Mouse (Mus musculus) bone marrow, adult 2 months (tissue): Measurements from ENCODE around the gene Ptbp3.

ENCODE experiments used
- CTCF ChIP-seq: fragments of 200-500 bp; IDR thresholded peaks from 2 replicates; pipeline ENCODE4 v1.5.1; 2011; ENCODE audit warnings: low read length, control low read depth; ENCODE audit not compliant: control insufficient read depth, insufficient read depth
- POLR2A ChIP-seq: fragments of 200-500 bp; IDR thresholded peaks from 2 replicates; pipeline ENCODE4 v1.6.1; 2011; ENCODE audit warnings: low read depth, mild to moderate bottlenecking, control low read depth, low read length, borderline replicate concordance; ENCODE audit not compliant: control insufficient read depth

GRCm38 (mm10) chr4:59587872-59588226 is 38.7 kb upstream of the Ptbp3 start:
- no peak for TF ChIP-seq CTCF
- TF ChIP-seq POLR2A, result no peak
